Comparison of ENCODE assay signal across 38 mouse cellular contexts in the genomic region with DNA sequence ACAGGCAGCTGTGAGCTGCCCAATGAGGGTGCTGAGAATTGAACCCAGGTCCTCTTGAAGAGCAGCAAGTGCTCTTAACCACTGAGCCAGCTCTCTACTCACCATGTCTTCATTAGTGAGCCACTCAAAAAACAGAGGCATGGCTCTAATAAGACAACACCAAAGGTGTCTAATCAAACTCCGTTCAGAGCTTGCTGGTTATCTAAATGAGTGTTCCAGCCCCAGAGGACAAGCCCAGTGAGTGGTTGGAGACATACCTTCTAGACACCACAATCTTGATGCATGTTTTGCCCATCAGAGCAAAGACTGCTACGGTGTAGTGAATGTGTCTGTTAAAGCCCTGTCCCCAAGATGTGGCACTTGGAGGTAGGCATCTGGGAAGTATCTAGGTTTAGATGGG. TPM values are rescaled to one million over a fixed set of nuclear protein-coding genes. Genes with fewer than 3 reads are reported as not detected.
DNase-seq lines count a peak whose midpoint lies in the region; ATAC-seq and TF ChIP-seq lines count a peak whose summit lies in the region.
"Had no signal": no experiment of that assay in that cellular context is flagged by ENCODE, and none has a peak within 500 bp of the region (broad histone marks: within the 10 kb centered on the region; RNA-seq: fewer than 3 reads in every experiment).

No protein-coding gene starts in this region.

- H3K9me3 ChIP-seq in stomach, embryonic 15.5 days = no peaks in the 10 kb centered on the region
- H3K9me3 ChIP-seq in stomach, postnatal 0 days (ENCODE audit: control insufficient read depth, low read length) = no peaks in the 10 kb centered on the region
- H3K9me3 ChIP-seq in liver, embryonic 15.5 days (replicated peaks) = no peaks in the 10 kb centered on the region
- H3K9me3 ChIP-seq: hindbrain, embryonic 12.5 days; lung, embryonic 15.5 days; midbrain, embryonic 15.5 days had no signal

- ATAC-seq in stomach, embryonic 15.5 days (ENCODE audit: insufficient read depth, low FRiP score, low read depth) = peak; percentile 53
- no peak for ATAC-seq in stomach, postnatal 0 days (ENCODE audit: low FRiP score, low TSS enrichment)
- peak; percentile 85 for ATAC-seq in liver, embryonic 15.5 days (ENCODE audit: insufficient read depth)
- ATAC-seq: forebrain, embryonic 14.5 days; hindbrain, postnatal 0 days; intestine, embryonic 16.5 days; midbrain, embryonic 15.5 days had no signal

- DNase-seq in stomach, postnatal 0 days (ENCODE audit: low spot score) = no peak
- DNase-seq in liver = peak; percentile 31
- DNase-seq in left cerebral cortex, postnatal 10 days (ENCODE audit: extremely low spot score in 1 of 2, low spot score in 2 of 2) = no peak
- no peak for DNase-seq in left cerebral cortex, postnatal 25 days (ENCODE audit: low spot score in 2 of 2)
- no peak for DNase-seq in kidney, adult 9 months
- DNase-seq in adrenal gland, postnatal 36 days = no peak
- DNase-seq: adrenal gland, adult 8-10 months; cerebellum, adult 2 months; cerebellum, postnatal 14 days; gastrocnemius, postnatal 36 days; heart, adult 18-20 months; heart, postnatal 36 days; kidney, adult 8-10 months; kidney, postnatal 10 days; layer of hippocampus, adult 9-11 months; left cerebral cortex, postnatal 4 days; lung, postnatal 36 days; right cerebral cortex, adult 18-20 months; right cerebral cortex, postnatal 4 days had no signal

- H3K36me3 ChIP-seq in stomach, embryonic 15.5 days = peaks cover 18% of the 10 kb centered on the region
- H3K36me3 ChIP-seq in stomach, postnatal 0 days (ENCODE audit: control insufficient read depth, insufficient read depth, low read length) = peaks cover 17% of the 10 kb centered on the region
- peaks cover 53% of the 10 kb centered on the region for H3K36me3 ChIP-seq in liver, embryonic 15.5 days (replicated peaks)
- H3K36me3 ChIP-seq: hindbrain, embryonic 12.5 days; midbrain, embryonic 15.5 days had no signal

- intact Hi-C loops in left cerebral cortex, postnatal 10 days (cut with DNase I) = no loop called here
- intact Hi-C loops in left cerebral cortex, postnatal 25 days (cut with DNase I) = no loop called here

- H3K9ac ChIP-seq in stomach, embryonic 15.5 days = no peak overlapping the region
- H3K9ac ChIP-seq in stomach, postnatal 0 days (ENCODE audit: low read length) = no peak overlapping the region
- no peak overlapping the region for H3K9ac ChIP-seq in liver, embryonic 15.5 days
- H3K9ac ChIP-seq: hindbrain, embryonic 12.5 days; lung, embryonic 15.5 days; midbrain, embryonic 15.5 days had no signal

- no peak overlapping the region for H3K27ac ChIP-seq in stomach, embryonic 15.5 days
- no peak overlapping the region for H3K27ac ChIP-seq in stomach, postnatal 0 days (replicated peaks)
- peak overlapping the region; percentile 79 for H3K27ac ChIP-seq in liver, embryonic 15.5 days (replicated peaks)
- H3K27ac ChIP-seq: hindbrain, embryonic 12.5 days; hindbrain, postnatal 0 days; left cerebral cortex, adult 2 months; lung, embryonic 15.5 days; midbrain, embryonic 15.5 days had no signal

- H3K27me3 ChIP-seq in stomach, embryonic 15.5 days (replicated peaks) = no peaks in the 10 kb centered on the region
- H3K27me3 ChIP-seq in stomach, postnatal 0 days (ENCODE audit: control insufficient read depth, insufficient read depth, low read length) = no peaks in the 10 kb centered on the region
- no peaks in the 10 kb centered on the region for H3K27me3 ChIP-seq in liver, embryonic 15.5 days
- H3K27me3 ChIP-seq: hindbrain, embryonic 12.5 days; lung, embryonic 15.5 days; megakaryocyte, embryonic 14.5 days; midbrain, embryonic 15.5 days had no signal

- no peak overlapping the region for H3K4me2 ChIP-seq in stomach, embryonic 15.5 days
- H3K4me2 ChIP-seq in stomach, postnatal 0 days (replicated peaks; ENCODE audit: low read depth) = no peak overlapping the region
- peak overlapping the region; percentile 29; the same call in 1 of the 2 replicates for H3K4me2 ChIP-seq in liver, embryonic 15.5 days
- H3K4me2 ChIP-seq: heart, embryonic 11.5 days; hindbrain, embryonic 12.5 days; lung, embryonic 15.5 days; midbrain, embryonic 15.5 days had no signal

- no peak overlapping the region for H3K4me3 ChIP-seq in stomach, embryonic 15.5 days (replicated peaks)
- H3K4me3 ChIP-seq in stomach, postnatal 0 days (ENCODE audit: low read depth, low read length) = no peak overlapping the region
- no peak overlapping the region for H3K4me3 ChIP-seq in liver, embryonic 15.5 days (replicated peaks)
- H3K4me3 ChIP-seq: hindbrain, embryonic 12.5 days; left cerebral cortex, adult 2 months; lung, embryonic 15.5 days; megakaryocyte, embryonic 14.5 days; midbrain, embryonic 15.5 days had no signal

- no peak for TF ChIP-seq CTCF in stomach, postnatal 0 days (IDR thresholded peaks at IDR 0.05; ENCODE audit: low read depth)

- WGBS in stomach, embryonic 15.5 days = 93% methylated on average over 2 of the region's 2 CpGs
- 96% methylated on average over 2 of the region's 2 CpGs for WGBS in stomach, postnatal 0 days
- WGBS in liver, embryonic 15.5 days (ENCODE audit: insufficient replicate concordance) = 30% methylated on average over 2 of the region's 2 CpGs

- H3K4me1 ChIP-seq in stomach, embryonic 15.5 days = no peaks in the 10 kb centered on the region
- H3K4me1 ChIP-seq in stomach, postnatal 0 days (replicated peaks; ENCODE audit: control insufficient read depth, insufficient read depth) = no peaks in the 10 kb centered on the region
- H3K4me1 ChIP-seq in liver, embryonic 15.5 days (replicated peaks) = peaks cover 70% of the 10 kb centered on the region
- H3K4me1 ChIP-seq: hindbrain, embryonic 12.5 days; lung, embryonic 15.5 days; midbrain, embryonic 15.5 days had no signal

- no peak for TF ChIP-seq EP300 in stomach, postnatal 0 days (optimal IDR thresholded peaks at IDR 0.05)

RNA-seq across cellular contexts. Expression of a gene that starts 22.7 kb away (rescaled TPM):
- not detected in 2 replicates for polyA plus RNA-seq in stomach, embryonic 15.5 days (2015; fragmentation: Nextera tagmentation; extraction: Ambion mirVana)
- polyA plus RNA-seq in stomach, postnatal 0 days (2015; fragmentation: Nextera tagmentation; extraction: Ambion mirVana) = not detected in 2 replicates
- polyA plus RNA-seq in liver, embryonic 15.5 days (2015; fragmentation: Nextera tagmentation; extraction: Ambion mirVana) = not detected in 2 replicates
- not detected for total RNA-seq in left cerebral cortex, postnatal 10 days (2021)
- not detected for total RNA-seq in left cerebral cortex, postnatal 25 days (2021)
- total RNA-seq in adrenal gland, postnatal 36 days (2021) = not detected
- total RNA-seq: adrenal gland, adult 8-10 months; G1E; gastrocnemius, postnatal 36 days; heart, adult 18-20 months; heart, postnatal 36 days; hindbrain, postnatal 0 days; left cerebral cortex, adult 2 months; left cerebral cortex, postnatal 4 days; neutrophil, adult 5-6 weeks had no signal
- polyA plus RNA-seq: cerebellum, adult 2 months; cortical plate, adult 2 months; embryonic facial prominence, embryonic 14.5 days; forebrain, embryonic 14.5 days; G1E; heart, embryonic 11.5 days; heart, embryonic 16.5 days; hindbrain, embryonic 12.5 days; hindbrain, postnatal 0 days; intestine, embryonic 16.5 days; limb, embryonic 14.5 days; lung, embryonic 15.5 days; midbrain, embryonic 15.5 days; neural tube, embryonic 11.5 days; spleen, adult 2 months had no signal

RNA-seq across cellular contexts. Expression of a gene that starts 43.4 kb away (rescaled TPM):
- polyA plus RNA-seq in stomach, embryonic 15.5 days (2015; fragmentation: Nextera tagmentation; extraction: Ambion mirVana) = 26.7 and 28.6 TPM in 2 replicates
- 10.7 and 11.5 TPM in 2 replicates for polyA plus RNA-seq in stomach, postnatal 0 days (2015; fragmentation: Nextera tagmentation; extraction: Ambion mirVana)
- polyA plus RNA-seq in liver, embryonic 15.5 days (2015; fragmentation: Nextera tagmentation; extraction: Ambion mirVana) = 9.0 and 9.1 TPM in 2 replicates
- 1 to 10 TPM; 3.7 to 4.2 TPM for total RNA-seq in left cerebral cortex, postnatal 10 days (2021)
- 1 to 10 TPM; 2.8 to 3.4 TPM for total RNA-seq in left cerebral cortex, postnatal 25 days (2021)
- total RNA-seq in adrenal gland, postnatal 36 days (2021) = 10 to 100 TPM in 1 of 2 experiments, 1 to 10 TPM in 1; 7.9 to 14.2 TPM

RNA-seq across cellular contexts. Expression of a gene that starts 52.1 kb away (rescaled TPM):
- polyA plus RNA-seq in stomach, embryonic 15.5 days (2015; fragmentation: Nextera tagmentation; extraction: Ambion mirVana) = not detected in 2 replicates
- polyA plus RNA-seq in stomach, postnatal 0 days (2015; fragmentation: Nextera tagmentation; extraction: Ambion mirVana) = not detected in 2 replicates
- polyA plus RNA-seq in liver, embryonic 15.5 days (2015; fragmentation: Nextera tagmentation; extraction: Ambion mirVana) = not detected in 2 replicates
- not detected for total RNA-seq in left cerebral cortex, postnatal 10 days (2021)
- total RNA-seq in left cerebral cortex, postnatal 25 days (2021) = not detected
- total RNA-seq in adrenal gland, postnatal 36 days (2021) = not detected
- total RNA-seq: adrenal gland, adult 8-10 months; gastrocnemius, postnatal 36 days; heart, adult 18-20 months; heart, postnatal 36 days; hindbrain, postnatal 0 days; left cerebral cortex, adult 2 months; left cerebral cortex, postnatal 4 days; neutrophil, adult 5-6 weeks had no signal
- polyA plus RNA-seq: cerebellum, adult 2 months; cortical plate, adult 2 months; embryonic facial prominence, embryonic 14.5 days; forebrain, embryonic 14.5 days; G1E; heart, embryonic 11.5 days; heart, embryonic 16.5 days; hindbrain, embryonic 12.5 days; hindbrain, postnatal 0 days; intestine, embryonic 16.5 days; limb, embryonic 14.5 days; lung, embryonic 15.5 days; midbrain, embryonic 15.5 days; neural tube, embryonic 11.5 days; spleen, adult 2 months had no signal
